Mouse (Mus musculus): ENCODE results near the gene Mad1l1. TPM values are rescaled to one million over a fixed set of nuclear protein-coding genes. Genes with fewer than 3 reads are reported as not detected.

Mad1l1 gene
- polyA plus RNA-seq, 1 experiment from 2014 or later = 43.7 TPM

DNA sequence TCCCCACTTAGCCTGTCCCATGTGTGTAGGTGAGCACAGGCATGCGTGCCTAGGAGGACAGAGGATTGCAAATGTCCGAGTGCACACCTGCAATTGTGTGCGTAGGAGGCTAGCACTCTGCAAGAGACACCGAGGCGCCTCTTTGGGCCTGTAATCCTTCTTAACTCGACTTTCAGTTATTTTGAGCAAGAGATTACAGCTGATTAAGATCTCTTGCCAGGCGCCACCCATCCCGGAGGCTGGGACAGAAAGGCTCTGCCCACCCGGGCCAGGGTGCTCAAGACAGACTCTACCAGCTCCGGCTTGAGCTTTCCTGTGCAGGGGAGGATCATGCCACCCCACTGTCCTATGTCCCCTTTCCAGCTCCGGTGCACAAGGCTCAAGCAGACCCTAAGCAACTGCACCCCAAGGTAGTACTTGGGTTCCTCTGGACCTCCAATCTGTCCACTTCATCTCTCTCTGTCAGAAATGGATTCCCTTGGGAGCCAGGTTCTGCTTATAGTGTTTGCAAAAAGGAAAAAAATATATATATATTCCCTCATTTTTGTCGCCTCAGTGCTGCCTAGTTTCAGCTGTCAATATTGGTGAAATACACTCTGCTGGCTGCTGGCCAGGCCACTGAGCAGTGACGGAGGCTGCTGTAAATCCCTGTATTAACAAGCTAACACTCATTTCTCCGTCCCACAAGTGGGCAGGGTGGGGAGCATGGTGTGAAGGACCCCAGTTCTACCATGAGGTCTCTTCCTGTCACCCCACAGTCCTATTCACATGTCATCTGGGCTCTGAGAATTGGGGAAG, 352.0 kb downstream of the Mad1l1 start:
- H3K27me3 ChIP-seq (ENCODE audit: control insufficient read depth, insufficient read depth, low read length) = no peaks in the 10 kb centered on the region
- ATAC-seq (replicated peaks; ENCODE audit: insufficient number of reproducible peaks, low FRiP score, low TSS enrichment, low read depth) = no peak
- H3K9me3 ChIP-seq (replicated peaks; ENCODE audit: control insufficient read depth, low read length) = no peaks in the 10 kb centered on the region
- no peak overlapping the region for H3K4me2 ChIP-seq (ENCODE audit: low read depth, low read length)
- no peaks in the 10 kb centered on the region for H3K36me3 ChIP-seq (replicated peaks; ENCODE audit: control insufficient read depth, insufficient read depth, low read depth, low read length)
- H3K4me1 ChIP-seq (ENCODE audit: control insufficient read depth, insufficient read depth, low read length) = no peaks in the 10 kb centered on the region
- no peak overlapping the region for H3K27ac ChIP-seq (replicated peaks; ENCODE audit: low read depth, low read length)
- WGBS = 77% methylated on average over 14 of the region's 14 CpGs
- H3K4me3 ChIP-seq (ENCODE audit: low read depth, low read length) = no peak overlapping the region
- no peak for DNase-seq (ENCODE audit: low spot score)
- no peak overlapping the region for H3K9ac ChIP-seq (replicated peaks; ENCODE audit: low read length)

DNA sequence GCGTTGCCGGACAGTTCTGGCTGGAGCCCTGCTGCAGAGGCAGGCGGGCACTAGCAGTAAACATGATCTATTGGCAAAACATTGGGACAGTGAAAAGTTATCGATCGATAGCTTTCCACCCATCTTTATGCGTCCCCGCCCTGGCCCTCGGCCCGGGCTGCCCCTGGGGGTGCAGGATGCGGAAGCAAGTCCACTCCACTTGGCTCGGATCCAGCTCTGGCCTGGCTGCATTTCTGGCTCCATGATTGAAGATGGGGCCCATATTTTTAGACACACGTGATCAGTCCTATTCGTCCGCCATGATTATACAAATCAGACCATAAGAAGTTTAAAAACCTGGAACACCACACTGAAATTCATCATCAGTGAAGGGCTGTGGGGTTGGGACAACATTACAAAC, 355.8 kb downstream of the Mad1l1 start:
- H3K27ac ChIP-seq (replicated peaks; ENCODE audit: low read depth, low read length) = no peak overlapping the region
- H3K4me1 ChIP-seq (ENCODE audit: control insufficient read depth, insufficient read depth, low read length) = no peaks in the 10 kb centered on the region
- no peaks in the 10 kb centered on the region for H3K36me3 ChIP-seq (replicated peaks; ENCODE audit: control insufficient read depth, insufficient read depth, low read depth, low read length)
- no peak overlapping the region for H3K4me3 ChIP-seq (ENCODE audit: low read depth, low read length)
- WGBS = 90% methylated on average over 14 of the region's 14 CpGs
- H3K4me2 ChIP-seq (ENCODE audit: low read depth, low read length) = no peak overlapping the region
- ATAC-seq (replicated peaks; ENCODE audit: insufficient number of reproducible peaks, low FRiP score, low TSS enrichment, low read depth) = no peak
- no peaks in the 10 kb centered on the region for H3K9me3 ChIP-seq (replicated peaks; ENCODE audit: control insufficient read depth, low read length)
- no peaks in the 10 kb centered on the region for H3K27me3 ChIP-seq (ENCODE audit: control insufficient read depth, insufficient read depth, low read length)
- DNase-seq (ENCODE audit: low spot score) = no peak
- H3K9ac ChIP-seq (replicated peaks; ENCODE audit: low read length) = no peak overlapping the region

DNA sequence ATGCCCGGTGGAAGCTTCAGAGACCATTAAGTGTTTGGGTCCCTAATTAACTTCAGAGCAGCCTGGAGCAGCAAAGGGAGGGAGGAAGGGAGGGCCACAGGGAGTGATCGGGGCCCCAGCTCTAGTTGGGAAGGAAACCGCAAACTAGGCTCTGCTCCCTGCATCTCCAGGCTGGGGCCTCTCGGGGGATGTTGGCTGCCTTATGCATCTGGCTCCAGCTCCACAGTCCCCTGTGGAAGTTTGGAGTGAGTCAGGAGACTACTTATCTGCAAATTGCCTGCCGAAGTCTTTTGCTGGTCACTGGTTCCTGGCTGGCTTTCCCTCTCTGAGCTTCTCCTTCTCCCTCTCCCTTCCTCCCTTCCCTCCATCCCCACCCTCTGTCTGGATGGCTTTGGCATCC, 357.0 kb downstream of the Mad1l1 start:
- ATAC-seq (replicated peaks; ENCODE audit: insufficient number of reproducible peaks, low FRiP score, low TSS enrichment, low read depth) = no peak
- Histone ChIP-seq H3K27me3 (ENCODE audit: control insufficient read depth, insufficient read depth, low read length) (no peaks in the 10 kb centered on the region), H3K4me2 (ENCODE audit: low read depth, low read length) (no peak overlapping the region), H3K27ac (replicated peaks; ENCODE audit: low read depth, low read length) (no peak overlapping the region), H3K4me3 (ENCODE audit: low read depth, low read length) (no peak overlapping the region), H3K9me3 (replicated peaks; ENCODE audit: control insufficient read depth, low read length) (no peaks in the 10 kb centered on the region), H3K9ac (replicated peaks; ENCODE audit: low read length) (no peak overlapping the region), H3K4me1 (ENCODE audit: control insufficient read depth, insufficient read depth, low read length) (no peaks in the 10 kb centered on the region), H3K36me3 (replicated peaks; ENCODE audit: control insufficient read depth, insufficient read depth, low read depth, low read length) (no peaks in the 10 kb centered on the region)
- no peak for DNase-seq (ENCODE audit: low spot score)
- 51% methylated on average over 5 of the region's 5 CpGs for WGBS

DNA sequence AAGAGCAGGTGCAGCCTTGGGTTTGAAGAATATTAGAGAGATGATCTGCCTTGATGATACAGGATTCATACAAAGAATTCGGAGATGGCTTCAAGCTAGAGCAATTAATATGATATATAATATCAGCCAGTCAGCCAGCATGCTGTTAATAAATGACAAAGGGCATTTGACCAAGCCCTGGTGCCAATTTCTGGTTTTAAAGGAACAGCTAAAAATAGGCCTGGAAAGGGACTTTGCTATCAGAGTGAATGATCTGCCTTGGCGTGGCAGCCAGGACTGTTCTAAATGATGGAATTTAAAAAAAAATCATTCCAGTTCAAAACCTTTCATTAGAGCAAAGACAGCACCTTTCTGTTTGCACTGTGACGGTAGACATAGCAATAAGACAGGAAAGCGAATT, 361.6 kb downstream of the Mad1l1 start:
- 80% methylated on average over 4 of the region's 4 CpGs for WGBS
- no peaks in the 10 kb centered on the region for H3K36me3 ChIP-seq (replicated peaks; ENCODE audit: control insufficient read depth, insufficient read depth, low read depth, low read length)
- no peak overlapping the region for H3K4me3 ChIP-seq (ENCODE audit: low read depth, low read length)

More for the DNA sequence above, 361.6 kb downstream of the Mad1l1 start:
- Histone ChIP-seq H3K27ac (replicated peaks; ENCODE audit: low read depth, low read length) (no peak overlapping the region), H3K4me1 (ENCODE audit: control insufficient read depth, insufficient read depth, low read length) (no peaks in the 10 kb centered on the region), H3K9ac (replicated peaks; ENCODE audit: low read length) (no peak overlapping the region), H3K4me2 (ENCODE audit: low read depth, low read length) (no peak overlapping the region), H3K9me3 (replicated peaks; ENCODE audit: control insufficient read depth, low read length) (no peaks in the 10 kb centered on the region), H3K27me3 (ENCODE audit: control insufficient read depth, insufficient read depth, low read length) (no peaks in the 10 kb centered on the region)
- ATAC-seq (replicated peaks; ENCODE audit: insufficient number of reproducible peaks, low FRiP score, low TSS enrichment, low read depth) = no peak
- DNase-seq (ENCODE audit: low spot score) = no peak

Other genes starting within 250 kb of the Mad1l1 start
- gene Nudt1, start 104 bp upstream of the Mad1l1 start, polyA plus RNA-seq (2014; fragmentation: Nextera tagmentation; extraction: Ambion mirVana) = 44.8 and 54.7 TPM in 2 replicates
- gene Mrm2, start 10.3 kb upstream of the Mad1l1 start, polyA plus RNA-seq (2014; fragmentation: Nextera tagmentation; extraction: Ambion mirVana) = 21.6 and 23.4 TPM in 2 replicates
- gene Snx8, start 67.7 kb upstream of the Mad1l1 start, polyA plus RNA-seq (2014; fragmentation: Nextera tagmentation; extraction: Ambion mirVana) = 6.9 and 7.4 TPM in 2 replicates
- 210 and 215 TPM in 2 replicates for gene Eif3b, start 97.8 kb upstream of the Mad1l1 start, polyA plus RNA-seq (2014; fragmentation: Nextera tagmentation; extraction: Ambion mirVana)
- gene Gm4869, start 124.1 kb upstream of the Mad1l1 start, polyA plus RNA-seq (2014; fragmentation: Nextera tagmentation; extraction: Ambion mirVana) = 0.07 TPM in 1 of 2 replicates, not detected in the other
- gene Chst12, start 184.0 kb upstream of the Mad1l1 start, polyA plus RNA-seq (2014; fragmentation: Nextera tagmentation; extraction: Ambion mirVana) = 8.8 and 9.5 TPM in 2 replicates
- gene Grifin, start 243.5 kb upstream of the Mad1l1 start, polyA plus RNA-seq (2014; fragmentation: Nextera tagmentation; extraction: Ambion mirVana) = 0.36 and 0.63 TPM in 2 replicates